Mouse (Mus musculus): ENCODE data around the gene Slc31a2. TPM values are rescaled to one million over a fixed set of nuclear protein-coding genes. Genes with fewer than 3 reads are reported as not detected.

Gene Slc31a2
- polyA plus RNA-seq, 1 experiment = 33.0 TPM

- H3K27me3 ChIP-seq (replicated peaks; ENCODE audit: control insufficient read depth, insufficient read depth, low read length) = no peaks in the 10 kb centered on the region
Observed at GRCm38 (mm10) chr4:62302795-62303194, 40.4 kb downstream of the Slc31a2 start.

GRCm38 (mm10) chr4:62303288-62303687 is 40.9 kb downstream of the Slc31a2 start:
- peaks cover 3% of the 10 kb centered on the region; the same call in 1 of the 2 replicates for H3K36me3 ChIP-seq (ENCODE audit: control insufficient read depth, insufficient read depth, low read length)
- no peak overlapping the region for H3K27ac ChIP-seq (ENCODE audit: insufficient read depth, low read depth, low read length)
- TF ChIP-seq CTCF (conservative IDR thresholded peaks at IDR 0.05; ENCODE audit: insufficient read depth, insufficient read length, low read depth, low read length) (no peak), POLR2A (IDR thresholded peaks at IDR 0.05; ENCODE audit: low read depth, low read length) (no peak)
- 66% methylated on average over 1 of the region's 1 CpGs for WGBS
- DNase-seq = no peak
- H3K27me3 ChIP-seq (replicated peaks; ENCODE audit: control insufficient read depth, insufficient read depth, low read length) = no peaks in the 10 kb centered on the region
- no peak overlapping the region for H3K4me3 ChIP-seq (ENCODE audit: insufficient read depth, low read depth, low read length)
- no peaks in the 10 kb centered on the region for H3K4me1 ChIP-seq (ENCODE audit: control insufficient read depth, insufficient read depth, low read length)

More at GRCm38 (mm10) chr4:62302795-62303194, 40.4 kb downstream of the Slc31a2 start:
- 58% methylated on average over 2 of the region's 2 CpGs for WGBS
- DNase-seq = no peak
- Histone ChIP-seq H3K36me3 (ENCODE audit: control insufficient read depth, insufficient read depth, low read length) (peaks cover 3% of the 10 kb centered on the region; the same call in 1 of the 2 replicates), H3K27ac (ENCODE audit: insufficient read depth, low read depth, low read length) (no peak overlapping the region), H3K4me1 (ENCODE audit: control insufficient read depth, insufficient read depth, low read length) (no peaks in the 10 kb centered on the region), H3K4me3 (ENCODE audit: insufficient read depth, low read depth, low read length) (no peak overlapping the region)
- TF ChIP-seq POLR2A (IDR thresholded peaks at IDR 0.05; ENCODE audit: low read depth, low read length) (no peak), CTCF (conservative IDR thresholded peaks at IDR 0.05; ENCODE audit: insufficient read depth, insufficient read length, low read depth, low read length) (no peak)

- H3K4me3 ChIP-seq (ENCODE audit: insufficient read depth, low read depth, low read length) = no peak overlapping the region
- no peak overlapping the region for H3K27ac ChIP-seq (ENCODE audit: insufficient read depth, low read depth, low read length)
- WGBS = 94% methylated on average over 1 of the region's 1 CpGs
- H3K36me3 ChIP-seq (ENCODE audit: control insufficient read depth, insufficient read depth, low read length) = peaks cover 7% of the 10 kb centered on the region; the same call in 1 of the 2 replicates
- H3K4me1 ChIP-seq (ENCODE audit: control insufficient read depth, insufficient read depth, low read length) = no peaks in the 10 kb centered on the region
- no peak for DNase-seq
- TF ChIP-seq CTCF (conservative IDR thresholded peaks at IDR 0.05; ENCODE audit: insufficient read depth, insufficient read length, low read depth, low read length) (no peak), POLR2A (IDR thresholded peaks at IDR 0.05; ENCODE audit: low read depth, low read length) (no peak)
- no peaks in the 10 kb centered on the region for H3K27me3 ChIP-seq (replicated peaks; ENCODE audit: control insufficient read depth, insufficient read depth, low read length)
Observed at GRCm38 (mm10) chr4:62306301-62306700, 43.9 kb downstream of the Slc31a2 start.

GRCm38 (mm10) chr4:62306840-62307239 is 44.5 kb downstream of the Slc31a2 start:
- Histone ChIP-seq H3K36me3 (ENCODE audit: control insufficient read depth, insufficient read depth, low read length) (peaks cover 10% of the 10 kb centered on the region; the same call in 1 of the 2 replicates), H3K27me3 (replicated peaks; ENCODE audit: control insufficient read depth, insufficient read depth, low read length) (no peaks in the 10 kb centered on the region), H3K4me3 (ENCODE audit: insufficient read depth, low read depth, low read length) (no peak overlapping the region), H3K4me1 (ENCODE audit: control insufficient read depth, insufficient read depth, low read length) (no peaks in the 10 kb centered on the region), H3K27ac (ENCODE audit: insufficient read depth, low read depth, low read length) (no peak overlapping the region)
- DNase-seq = no peak
- TF ChIP-seq CTCF (conservative IDR thresholded peaks at IDR 0.05; ENCODE audit: insufficient read depth, insufficient read length, low read depth, low read length) (no peak), POLR2A (IDR thresholded peaks at IDR 0.05; ENCODE audit: low read depth, low read length) (no peak)
- WGBS = 96% methylated on average over 4 of the region's 4 CpGs

GRCm38 (mm10) chr4:62308406-62308805 is 46.0 kb downstream of the Slc31a2 start:
- Histone ChIP-seq H3K27me3 (replicated peaks; ENCODE audit: control insufficient read depth, insufficient read depth, low read length) (no peaks in the 10 kb centered on the region), H3K4me1 (ENCODE audit: control insufficient read depth, insufficient read depth, low read length) (no peaks in the 10 kb centered on the region), H3K36me3 (ENCODE audit: control insufficient read depth, insufficient read depth, low read length) (peaks cover 13% of the 10 kb centered on the region), H3K27ac (ENCODE audit: insufficient read depth, low read depth, low read length) (no peak overlapping the region), H3K4me3 (ENCODE audit: insufficient read depth, low read depth, low read length) (no peak overlapping the region)
- no peak for DNase-seq
- TF ChIP-seq POLR2A (IDR thresholded peaks at IDR 0.05; ENCODE audit: low read depth, low read length) (no peak), CTCF (conservative IDR thresholded peaks at IDR 0.05; ENCODE audit: insufficient read depth, insufficient read length, low read depth, low read length) (no peak)

- 96% methylated on average over 2 of the region's 2 CpGs for WGBS
- Histone ChIP-seq H3K27me3 (replicated peaks; ENCODE audit: control insufficient read depth, insufficient read depth, low read length) (no peaks in the 10 kb centered on the region), H3K4me1 (ENCODE audit: control insufficient read depth, insufficient read depth, low read length) (no peaks in the 10 kb centered on the region), H3K27ac (ENCODE audit: insufficient read depth, low read depth, low read length) (no peak overlapping the region), H3K36me3 (ENCODE audit: control insufficient read depth, insufficient read depth, low read length) (peaks cover 12% of the 10 kb centered on the region), H3K4me3 (ENCODE audit: insufficient read depth, low read depth, low read length) (no peak overlapping the region)
- DNase-seq = no peak
- TF ChIP-seq CTCF (conservative IDR thresholded peaks at IDR 0.05; ENCODE audit: insufficient read depth, insufficient read length, low read depth, low read length) (no peak), POLR2A (IDR thresholded peaks at IDR 0.05; ENCODE audit: low read depth, low read length) (no peak)
Observed at GRCm38 (mm10) chr4:62312821-62313220, 50.5 kb downstream of the Slc31a2 start.

- Histone ChIP-seq H3K4me3 (ENCODE audit: insufficient read depth, low read depth, low read length) (no peak overlapping the region), H3K36me3 (ENCODE audit: control insufficient read depth, insufficient read depth, low read length) (peaks cover 12% of the 10 kb centered on the region), H3K27me3 (replicated peaks; ENCODE audit: control insufficient read depth, insufficient read depth, low read length) (no peaks in the 10 kb centered on the region), H3K27ac (ENCODE audit: insufficient read depth, low read depth, low read length) (no peak overlapping the region), H3K4me1 (ENCODE audit: control insufficient read depth, insufficient read depth, low read length) (no peaks in the 10 kb centered on the region)
- TF ChIP-seq CTCF (conservative IDR thresholded peaks at IDR 0.05; ENCODE audit: insufficient read depth, insufficient read length, low read depth, low read length) (no peak), POLR2A (IDR thresholded peaks at IDR 0.05; ENCODE audit: low read depth, low read length) (no peak)
- no peak for DNase-seq
- WGBS = 88% methylated on average over 9 of the region's 9 CpGs
Observed at GRCm38 (mm10) chr4:62313641-62314211, 51.4 kb downstream of the Slc31a2 start.
